Comparison of ENCODE assay signal across 19 mouse cellular contexts in genomic region chr13:75766238-75766637, GRCm38 (mm10). TPM values are rescaled to one million over a fixed set of nuclear protein-coding genes. Genes with fewer than 3 reads are reported as not detected.
DNase-seq lines count a peak whose midpoint lies in the region; ATAC-seq and TF ChIP-seq lines count a peak whose summit lies in the region.
"Had no signal": no experiment of that assay in that cellular context is flagged by ENCODE, and none has a peak within 500 bp of the region (broad histone marks: within the 10 kb centered on the region; RNA-seq: fewer than 3 reads in every experiment).

No protein-coding gene starts in this region.

- no peaks in the 10 kb centered on the region for H3K27me3 ChIP-seq in forebrain, embryonic 14.5 days (replicated peaks; ENCODE audit: control insufficient read depth, insufficient read depth, low read length)
- no peaks in the 10 kb centered on the region for H3K27me3 ChIP-seq in forebrain, embryonic 15.5 days
- no peaks in the 10 kb centered on the region for H3K27me3 ChIP-seq in midbrain, embryonic 10.5 days (ENCODE audit: low read depth, poor library complexity, severe bottlenecking)
- H3K27me3 ChIP-seq in midbrain, postnatal 0 days (ENCODE audit: insufficient read depth, low read length) = no peaks in the 10 kb centered on the region
- H3K27me3 ChIP-seq in midbrain, embryonic 15.5 days (replicated peaks) = no peaks in the 10 kb centered on the region
- no peaks in the 10 kb centered on the region for H3K27me3 ChIP-seq in intestine, postnatal 0 days (replicated peaks; ENCODE audit: control insufficient read depth, insufficient read depth, low read length)
- H3K27me3 ChIP-seq: limb, embryonic 15.5 days had no signal

- no peaks in the 10 kb centered on the region for H3K9me3 ChIP-seq in forebrain, embryonic 14.5 days (replicated peaks; ENCODE audit: control insufficient read depth, low read length)
- no peaks in the 10 kb centered on the region for H3K9me3 ChIP-seq in forebrain, embryonic 15.5 days
- H3K9me3 ChIP-seq in midbrain, embryonic 10.5 days (replicated peaks) = no peaks in the 10 kb centered on the region
- no peaks in the 10 kb centered on the region for H3K9me3 ChIP-seq in midbrain, postnatal 0 days (ENCODE audit: low read length)
- H3K9me3 ChIP-seq in midbrain, embryonic 15.5 days = no peaks in the 10 kb centered on the region
- H3K9me3 ChIP-seq in intestine, postnatal 0 days (ENCODE audit: control insufficient read depth) = no peaks in the 10 kb centered on the region
- H3K9me3 ChIP-seq: G1E; limb, embryonic 15.5 days had no signal

- no peak for TF ChIP-seq CTCF in midbrain, postnatal 0 days (IDR thresholded peaks at IDR 0.05)
- TF ChIP-seq CTCF in intestine, postnatal 0 days (IDR thresholded peaks at IDR 0.05; ENCODE audit: low read depth) = no peak

- H3K36me3 ChIP-seq in forebrain, embryonic 14.5 days (ENCODE audit: control insufficient read depth, insufficient read depth, low read length) = no peaks in the 10 kb centered on the region
- H3K36me3 ChIP-seq in forebrain, embryonic 15.5 days = no peaks in the 10 kb centered on the region
- H3K36me3 ChIP-seq in midbrain, embryonic 10.5 days = 0 out of 2 replicates have a peak, but pooled peaks cover 6% of the 10 kb centered on the region
- no peaks in the 10 kb centered on the region for H3K36me3 ChIP-seq in midbrain, postnatal 0 days (ENCODE audit: insufficient read depth, low read length)
- H3K36me3 ChIP-seq in midbrain, embryonic 15.5 days (replicated peaks) = no peaks in the 10 kb centered on the region
- H3K36me3 ChIP-seq in intestine, postnatal 0 days (ENCODE audit: control insufficient read depth, insufficient read depth) = peaks cover 10% of the 10 kb centered on the region; the same call in 1 of the 2 replicates

- DNase-seq in forebrain, embryonic 14.5 days (ENCODE audit: low spot score) = no peak
- peak; percentile 56 for DNase-seq in midbrain, embryonic 10.5 days (ENCODE audit: low spot score)
- DNase-seq in midbrain, postnatal 0 days (ENCODE audit: low spot score) = no peak
- DNase-seq in embryo, embryonic 10 days (ENCODE audit: low spot score) = peak; percentile 73
- no peak for DNase-seq in heart, postnatal 4 days
- DNase-seq: adrenal gland, postnatal 36 days; cerebellum, adult 11 months; gastrocnemius, postnatal 10 days; kidney, adult 2 months; kidney, postnatal 36 days; lung, adult 18-20 months had no signal

- 0 out of 2 replicates have a peak, but pooled peaks cover 3% of the 10 kb centered on the region for H3K4me1 ChIP-seq in forebrain, embryonic 14.5 days (ENCODE audit: control insufficient read depth, insufficient read depth, low read length)
- no peaks in the 10 kb centered on the region for H3K4me1 ChIP-seq in forebrain, embryonic 15.5 days
- H3K4me1 ChIP-seq in midbrain, embryonic 10.5 days = peaks cover 59% of the 10 kb centered on the region
- H3K4me1 ChIP-seq in midbrain, postnatal 0 days (ENCODE audit: insufficient read depth, low read length) = no peaks in the 10 kb centered on the region
- peaks cover 2% of the 10 kb centered on the region; the same call in 1 of the 2 replicates for H3K4me1 ChIP-seq in midbrain, embryonic 15.5 days
- no peaks in the 10 kb centered on the region for H3K4me1 ChIP-seq in intestine, postnatal 0 days (replicated peaks; ENCODE audit: control insufficient read depth, insufficient read depth, low read length)

- H3K9ac ChIP-seq in forebrain, embryonic 14.5 days (ENCODE audit: low read length) = no peak overlapping the region
- H3K9ac ChIP-seq in forebrain, embryonic 15.5 days (replicated peaks) = no peak overlapping the region
- H3K9ac ChIP-seq in midbrain, postnatal 0 days (replicated peaks; ENCODE audit: low read length, poor library complexity, severe bottlenecking) = no peak overlapping the region
- H3K9ac ChIP-seq in midbrain, embryonic 15.5 days = no peak overlapping the region
- H3K9ac ChIP-seq in intestine, postnatal 0 days (ENCODE audit: low read depth, low read length) = no peak overlapping the region
- H3K9ac ChIP-seq: limb, embryonic 15.5 days had no signal

- ATAC-seq in forebrain, embryonic 14.5 days = 0 out of 2 replicates have a peak, but pooled peaks have one; percentile 26
- ATAC-seq in forebrain, embryonic 15.5 days (replicated peaks) = no peak
- ATAC-seq in midbrain, postnatal 0 days (ENCODE audit: low FRiP score) = no peak
- peak; percentile 86 for ATAC-seq in midbrain, embryonic 15.5 days (replicated peaks)
- no peak for ATAC-seq in intestine, postnatal 0 days

- H3K4me3 ChIP-seq in forebrain, embryonic 14.5 days (ENCODE audit: low read depth, low read length) = no peak overlapping the region
- no peak overlapping the region for H3K4me3 ChIP-seq in forebrain, embryonic 15.5 days
- 0 out of 2 replicates have a peak overlapping the region, but pooled peaks have one; percentile 14 for H3K4me3 ChIP-seq in midbrain, embryonic 10.5 days
- no peak overlapping the region for H3K4me3 ChIP-seq in midbrain, postnatal 0 days (ENCODE audit: low read depth, low read length)
- H3K4me3 ChIP-seq in midbrain, embryonic 15.5 days = no peak overlapping the region
- H3K4me3 ChIP-seq in intestine, postnatal 0 days (ENCODE audit: low read depth, low read length) = no peak overlapping the region
- H3K4me3 ChIP-seq: erythroblast, embryonic 14.5 days; limb, embryonic 15.5 days; myocyte had no signal

- no peak overlapping the region for H3K4me2 ChIP-seq in forebrain, embryonic 14.5 days (ENCODE audit: low read length)
- H3K4me2 ChIP-seq in forebrain, embryonic 15.5 days (replicated peaks) = no peak overlapping the region
- H3K4me2 ChIP-seq in midbrain, postnatal 0 days (ENCODE audit: low read depth, low read length, poor library complexity, severe bottlenecking) = no peak overlapping the region
- no peak overlapping the region for H3K4me2 ChIP-seq in midbrain, embryonic 15.5 days
- H3K4me2 ChIP-seq in intestine, postnatal 0 days (replicated peaks; ENCODE audit: low read depth) = no peak overlapping the region
- H3K4me2 ChIP-seq: limb, embryonic 15.5 days had no signal

- 12% methylated on average over 5 of the region's 5 CpGs for WGBS in forebrain, embryonic 14.5 days
- WGBS in forebrain, embryonic 15.5 days = 15% methylated on average over 5 of the region's 5 CpGs
- 12% methylated on average over 5 of the region's 5 CpGs for WGBS in midbrain, embryonic 10.5 days
- 17% methylated on average over 5 of the region's 5 CpGs for WGBS in midbrain, postnatal 0 days
- 11% methylated on average over 5 of the region's 5 CpGs for WGBS in midbrain, embryonic 15.5 days
- 84% methylated on average over 5 of the region's 5 CpGs for WGBS in intestine, postnatal 0 days

- H3K27ac ChIP-seq in forebrain, embryonic 14.5 days (ENCODE audit: low read depth, low read length) = no peak overlapping the region
- H3K27ac ChIP-seq in forebrain, embryonic 15.5 days (replicated peaks) = no peak overlapping the region
- H3K27ac ChIP-seq in midbrain, embryonic 10.5 days (replicated peaks) = peak overlapping the region; percentile 84
- H3K27ac ChIP-seq in midbrain, postnatal 0 days (ENCODE audit: low read depth, low read length) = no peak overlapping the region
- H3K27ac ChIP-seq in midbrain, embryonic 15.5 days = no peak overlapping the region
- H3K27ac ChIP-seq in intestine, postnatal 0 days (ENCODE audit: low read depth, low read length) = no peak overlapping the region
- H3K27ac ChIP-seq: limb, embryonic 15.5 days; macrophage had no signal

RNA-seq across cellular contexts. Expression of gene Ell2, which starts 59.7 kb away (rescaled TPM):
- polyA plus RNA-seq in forebrain, embryonic 14.5 days (2014; fragmentation: Nextera tagmentation; extraction: Ambion mirVana) = 0.79 and 0.90 TPM in 2 replicates
- 0.72 and 0.74 TPM in 2 replicates for polyA plus RNA-seq in forebrain, embryonic 15.5 days (2015; fragmentation: Nextera tagmentation; extraction: Ambion mirVana)
- polyA plus RNA-seq in midbrain, embryonic 10.5 days (2016; fragmentation: Nextera tagmentation; extraction: Ambion mirVana) = 4.6 and 5.7 TPM in 2 replicates
- 3.5 and 6.3 TPM in 2 replicates for total RNA-seq in midbrain, postnatal 0 days (2014; rRNA removed)
- polyA plus RNA-seq in midbrain, postnatal 0 days (2015; fragmentation: Nextera tagmentation; extraction: Ambion mirVana) = 1.1 and 2.2 TPM in 2 replicates
- polyA plus RNA-seq in midbrain, embryonic 15.5 days (2015; fragmentation: Nextera tagmentation; extraction: Ambion mirVana) = 1.7 and 2.5 TPM in 2 replicates
- polyA plus RNA-seq in intestine, postnatal 0 days (2015; fragmentation: Nextera tagmentation; extraction: Ambion mirVana) = 3.8 and 4.1 TPM in 2 replicates
- 10 to 100 TPM in 1 of 2 experiments, 1 to 10 TPM in 1; 8.9 to 11.6 TPM for total RNA-seq in heart, postnatal 4 days (2021)

Comparison
In these comparisons a context has a peak if more than half of its experiments do, and no peak if none do; other contexts are left out.
1. ATAC-seq: peak in forebrain, embryonic 14.5 days (single experiment) and midbrain, embryonic 15.5 days (single experiment); none in forebrain, embryonic 15.5 days (single experiment), midbrain, postnatal 0 days (single experiment) and intestine, postnatal 0 days (single experiment).
2. DNase-seq: peak in midbrain, embryonic 10.5 days (single experiment) and embryo, embryonic 10 days (single experiment); none in forebrain, embryonic 14.5 days (single experiment), midbrain, postnatal 0 days (single experiment) and heart, postnatal 4 days (single experiment).